Mouse (Mus musculus) megakaryocyte, embryonic 14.5 days (primary cell): ENCODE measurements at regions not wholly inside any gene's neighbourhood (a gene's known extent, or its start where the extent isn't known, plus 50 kb on each side); places are given as distances from the start of the nearest gene placed in this dataset.

Source experiments
- H3K27me3 ChIP-seq: replicated peaks from 2 replicates; pipeline ENCODE3; 2012; ENCODE audit warnings: inconsistent platforms
- H3K36me3 ChIP-seq: replicated peaks from 2 replicates; pipeline ENCODE3; 2012; ENCODE audit warnings: low read length, inconsistent platforms, mixed read lengths
- H3K4me1 ChIP-seq: 2 replicates; pipeline ENCODE4 v1.6.1; 2012; ENCODE audit warnings: inconsistent platforms
- H3K4me3 ChIP-seq: replicated peaks from 2 replicates; pipeline ENCODE3; 2012; ENCODE audit warnings: moderate library complexity, mild to moderate bottlenecking, inconsistent platforms
- H3K9me3 ChIP-seq: 2 replicates; pipeline ENCODE4 v1.6.1; 2012; ENCODE audit warnings: inconsistent platforms
- FLI1 ChIP-seq: IDR thresholded peaks from 2 replicates; pipeline ENCODE4 v1.6.1; 2012; ENCODE audit warnings: low read length, inconsistent platforms, mixed read lengths
- GATA1 ChIP-seq: IDR thresholded peaks from 3 replicates; pipeline ENCODE4 v1.6.1; 2012; ENCODE audit warnings: mixed read lengths, low read length, inconsistent platforms, borderline replicate concordance

GRCm38 (mm10) chr2:46218336-46218957 is 1101.3 kb upstream of the Zeb2 start:
- Histone ChIP-seq H3K36me3 (no peaks in the 10 kb centered on the region), H3K27me3 (no peaks in the 10 kb centered on the region), H3K9me3 (no peaks in the 10 kb centered on the region), H3K4me3 (no peak overlapping the region), H3K4me1 (no peaks in the 10 kb centered on the region)
- TF ChIP-seq GATA1 (no peak), FLI1 (no peak)

- Histone ChIP-seq H3K9me3 (no peaks in the 10 kb centered on the region), H3K27me3 (no peaks in the 10 kb centered on the region), H3K4me3 (no peak overlapping the region), H3K36me3 (no peaks in the 10 kb centered on the region), H3K4me1 (no peaks in the 10 kb centered on the region)
- TF ChIP-seq FLI1 (no peak), GATA1 (no peak)
These were observed 1082.1 kb upstream of the Zeb2 start for GRCm38 (mm10) chr2:46199341-46199740.

GRCm38 (mm10) chr2:46187265-46187888 is 1070.2 kb upstream of the Zeb2 start:
- no peaks in the 10 kb centered on the region for H3K27me3 ChIP-seq
- TF ChIP-seq FLI1 (no peak), GATA1 (no peak)
- no peak overlapping the region for H3K4me3 ChIP-seq

GRCm38 (mm10) chr2:46183241-46183640 is 1066.0 kb upstream of the Zeb2 start:
- no peaks in the 10 kb centered on the region for H3K4me1 ChIP-seq
- no peak for TF ChIP-seq GATA1
- no peak for TF ChIP-seq FLI1
- no peaks in the 10 kb centered on the region for H3K36me3 ChIP-seq
- H3K27me3 ChIP-seq, result no peaks in the 10 kb centered on the region
- no peaks in the 10 kb centered on the region for H3K9me3 ChIP-seq
- H3K4me3 ChIP-seq, result no peak overlapping the region

More at GRCm38 (mm10) chr2:46187265-46187888, 1070.2 kb upstream of the Zeb2 start:
- Histone ChIP-seq H3K36me3 (no peaks in the 10 kb centered on the region), H3K9me3 (no peaks in the 10 kb centered on the region), H3K4me1 (no peaks in the 10 kb centered on the region)

GRCm38 (mm10) chr2:46179741-46180140 is 1062.5 kb upstream of the Zeb2 start:
- no peaks in the 10 kb centered on the region for H3K36me3 ChIP-seq
- H3K9me3 ChIP-seq, result no peaks in the 10 kb centered on the region
- TF ChIP-seq FLI1 (no peak), GATA1 (no peak)

GRCm38 (mm10) chr2:46168488-46168887 is 1051.3 kb upstream of the Zeb2 start:
- H3K9me3 ChIP-seq, result no peaks in the 10 kb centered on the region
- no peak for TF ChIP-seq FLI1
- TF ChIP-seq GATA1, result no peak
- no peak overlapping the region for H3K4me3 ChIP-seq
- peaks cover 3% of the 10 kb centered on the region; the same call in 1 of the 2 replicates for H3K4me1 ChIP-seq
- H3K36me3 ChIP-seq, result no peaks in the 10 kb centered on the region
- no peaks in the 10 kb centered on the region for H3K27me3 ChIP-seq

More at GRCm38 (mm10) chr2:46179741-46180140, 1062.5 kb upstream of the Zeb2 start:
- H3K4me3 ChIP-seq, result no peak overlapping the region
- H3K4me1 ChIP-seq, result no peaks in the 10 kb centered on the region
- H3K27me3 ChIP-seq, result no peaks in the 10 kb centered on the region

- H3K36me3 ChIP-seq, result no peaks in the 10 kb centered on the region
- no peak overlapping the region for H3K4me3 ChIP-seq
- no peaks in the 10 kb centered on the region for H3K4me1 ChIP-seq
- H3K9me3 ChIP-seq, result no peaks in the 10 kb centered on the region
- no peak for TF ChIP-seq GATA1
- no peak for TF ChIP-seq FLI1
- no peaks in the 10 kb centered on the region for H3K27me3 ChIP-seq
These were observed 1032.7 kb upstream of the Zeb2 start for GRCm38 (mm10) chr2:46149848-46150247.

- no peaks in the 10 kb centered on the region for H3K36me3 ChIP-seq
- TF ChIP-seq FLI1 (no peak), GATA1 (no peak)
- H3K4me1 ChIP-seq, result no peaks in the 10 kb centered on the region
- no peaks in the 10 kb centered on the region for H3K9me3 ChIP-seq
- no peaks in the 10 kb centered on the region for H3K27me3 ChIP-seq
- H3K4me3 ChIP-seq, result no peak overlapping the region
These were observed 1002.7 kb upstream of the Zeb2 start for GRCm38 (mm10) chr2:46119871-46120270.

GRCm38 (mm10) chr2:46106991-46107390 is 989.8 kb upstream of the Zeb2 start:
- TF ChIP-seq GATA1 (no peak), FLI1 (no peak)
- Histone ChIP-seq H3K36me3 (no peaks in the 10 kb centered on the region), H3K4me1 (no peaks in the 10 kb centered on the region), H3K9me3 (no peaks in the 10 kb centered on the region), H3K4me3 (no peak overlapping the region), H3K27me3 (no peaks in the 10 kb centered on the region)

- no peaks in the 10 kb centered on the region for H3K36me3 ChIP-seq
- H3K4me3 ChIP-seq, result no peak overlapping the region
- no peak for TF ChIP-seq GATA1
- no peak for TF ChIP-seq FLI1
- no peaks in the 10 kb centered on the region for H3K9me3 ChIP-seq
- no peaks in the 10 kb centered on the region for H3K27me3 ChIP-seq
- no peaks in the 10 kb centered on the region for H3K4me1 ChIP-seq
These were observed 948.0 kb upstream of the Zeb2 start for GRCm38 (mm10) chr2:46065034-46065802.
